Mouse (Mus musculus) thymus, adult 2 months (tissue): ENCODE results near the gene Rps27l. TPM values are rescaled to one million over a fixed set of nuclear protein-coding genes. Genes with fewer than 3 reads are reported as not detected.
A peak's percentile ranks its signal among the peaks of the same experiment; 100 is the strongest.

ENCODE experiments used
- DNase-seq: peaks from one replicate; pipeline ENCODE4 v3.0.0; 2021
- H3K27ac ChIP-seq: fragments of 200-500 bp; 2 replicates; pipeline ENCODE4 v1.5.1; 2012; ENCODE audit warnings: low read length, control low read depth; ENCODE audit not compliant: control insufficient read depth, insufficient read depth
- H3K27me3 ChIP-seq: fragments of 200-500 bp; 2 replicates; pipeline ENCODE4 v1.6.1; 2012; ENCODE audit warnings: mild to moderate bottlenecking, low read length, moderate library complexity, mixed read lengths; ENCODE audit not compliant: control insufficient read depth, insufficient read depth
- H3K36me3 ChIP-seq: fragments of 200-500 bp; 2 replicates; pipeline ENCODE4 v1.6.1; 2012; ENCODE audit warnings: mild to moderate bottlenecking, low read length, moderate library complexity; ENCODE audit not compliant: control insufficient read depth, insufficient read depth
- H3K4me1 ChIP-seq: fragments of 200-500 bp; replicated peaks from 2 replicates; pipeline ENCODE4 v1.6.1; 2012; ENCODE audit warnings: low read length; ENCODE audit not compliant: control insufficient read depth, insufficient read depth
- H3K4me3 ChIP-seq: fragments of 200-500 bp; 2 replicates; pipeline ENCODE4 v1.5.1; 2012; ENCODE audit warnings: mild to moderate bottlenecking, low read length, control low read depth, moderate library complexity; ENCODE audit not compliant: control insufficient read depth, insufficient read depth
- CTCF ChIP-seq: fragments of 200-500 bp; IDR thresholded peaks from 2 replicates; pipeline ENCODE4 v1.5.1; 2012; ENCODE audit warnings: mild to moderate bottlenecking, control low read depth, low read length, moderate library complexity, borderline replicate concordance; ENCODE audit not compliant: control insufficient read depth, poor library complexity, insufficient read depth; ENCODE audit errors: extremely low read depth
- POLR2A ChIP-seq: fragments of 200-500 bp; IDR thresholded peaks from 2 replicates; pipeline ENCODE4 v1.6.1; 2012; ENCODE audit warnings: mild to moderate bottlenecking, low read length, control low read depth, moderate library complexity; ENCODE audit not compliant: control insufficient read depth, poor library complexity, insufficient read depth; ENCODE audit errors: extremely low read depth
- WGBS: fragments of 180-500 bp; shearing (Covaris S2); methylation state at CpG from one replicate; pipeline ENCODE4 v1.1.7; 2018; 5-methylcytosine and 5-hydroxymethylcytosine counted together
- polyA plus RNA-seq: library from polyadenylated mRNA; depleted of rRNA; stranded (reverse); fragments of >200 nt; gene quantifications from 2 replicates; pipeline ENCODE4 v1.2.3, GENCODE M21; 2012

Rps27l gene
- polyA plus RNA-seq, 1 experiment = 61.1 TPM

GRCm38 (mm10) chr9:66933869-66934808 is 11.7 kb upstream of the Rps27l start:
- TF ChIP-seq CTCF (no peak), POLR2A (no peak)
- H3K27me3 ChIP-seq = no peaks in the 10 kb centered on the region
- no peak for DNase-seq
- no peak overlapping the region for H3K4me3 ChIP-seq
- no peaks in the 10 kb centered on the region for H3K4me1 ChIP-seq
- no peaks in the 10 kb centered on the region for H3K36me3 ChIP-seq
- H3K27ac ChIP-seq = no peak overlapping the region
- 96% methylated on average over 19 of the region's 19 CpGs for WGBS

DNA sequence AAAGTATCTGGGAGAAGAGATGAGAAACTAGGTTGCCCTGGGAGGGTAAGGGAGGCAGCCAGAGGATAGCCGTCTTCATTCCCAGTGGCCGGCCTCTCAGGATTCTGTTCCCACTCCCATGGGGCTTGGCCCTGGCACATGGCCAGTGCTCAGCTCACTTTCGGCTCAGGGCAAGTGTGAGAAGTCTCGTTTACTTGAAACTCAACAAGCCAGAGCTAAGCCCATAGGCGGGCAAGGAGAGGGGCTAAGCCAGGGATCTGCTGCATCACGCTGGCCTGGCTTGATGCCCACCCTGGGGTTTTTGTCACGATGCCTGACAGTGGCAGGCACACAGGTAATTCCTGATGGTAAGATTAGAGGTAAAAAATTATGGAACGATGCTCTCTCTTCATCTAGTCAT is 8.4 kb upstream of the Rps27l start:
- 61% methylated on average over 8 of the region's 8 CpGs for WGBS
- no peaks in the 10 kb centered on the region for H3K36me3 ChIP-seq
- no peak for DNase-seq
- H3K27ac ChIP-seq = no peak overlapping the region
- no peaks in the 10 kb centered on the region for H3K27me3 ChIP-seq
- no peak overlapping the region for H3K4me3 ChIP-seq
- no peak for TF ChIP-seq CTCF
- TF ChIP-seq POLR2A = no peak
- no peaks in the 10 kb centered on the region for H3K4me1 ChIP-seq

DNA sequence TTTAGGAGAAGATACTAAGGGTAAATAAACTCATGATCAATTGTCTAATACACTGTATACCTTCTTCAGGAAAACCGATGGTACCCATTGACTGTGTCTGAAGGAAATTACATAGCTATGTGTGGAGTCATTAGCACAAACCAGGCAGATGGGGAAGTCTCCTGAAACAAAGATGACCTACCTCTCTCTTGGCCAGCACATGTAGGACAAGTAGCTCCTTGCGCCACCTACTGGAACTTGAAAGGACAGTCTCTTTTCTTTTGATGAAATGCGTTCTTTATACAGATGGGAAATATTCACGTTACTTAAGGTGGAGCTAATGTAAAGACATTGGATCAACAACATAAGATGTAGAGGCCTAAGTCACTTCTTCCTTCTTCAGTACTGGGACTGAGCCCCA is 7.0 kb upstream of the Rps27l start:
- no peak for TF ChIP-seq POLR2A
- no peak for TF ChIP-seq CTCF
- no peaks in the 10 kb centered on the region for H3K27me3 ChIP-seq
- peak; percentile 47 for DNase-seq
- 6% methylated on average over 4 of the region's 4 CpGs for WGBS
- no peaks in the 10 kb centered on the region for H3K36me3 ChIP-seq
- H3K27ac ChIP-seq = no peak overlapping the region
- H3K4me1 ChIP-seq = no peaks in the 10 kb centered on the region
- H3K4me3 ChIP-seq = no peak overlapping the region

GRCm38 (mm10) chr9:66945161-66945560 is 725 bp upstream of the Rps27l start:
- DNase-seq = no peak
- TF ChIP-seq CTCF (no peak), POLR2A (no peak)

DNA sequence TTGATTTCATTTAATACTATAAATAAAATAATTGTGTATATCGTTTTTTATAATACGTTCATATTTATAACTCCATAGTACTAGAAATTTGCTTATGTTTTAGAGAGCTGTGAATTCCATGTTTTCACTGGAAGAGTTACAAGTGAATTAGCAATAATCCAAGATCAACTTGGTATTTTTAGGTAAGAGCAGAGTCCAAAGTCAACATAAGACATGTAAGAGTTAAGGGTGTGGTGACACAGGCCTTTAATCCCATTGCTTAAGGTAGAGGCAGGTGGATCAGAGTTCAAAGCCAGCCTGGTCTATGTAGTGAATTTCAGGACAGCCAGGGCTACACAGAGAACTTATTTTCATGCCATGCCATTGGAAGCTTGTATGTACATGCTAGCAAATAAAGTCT is 2.6 kb downstream of the Rps27l start:
- no peak for TF ChIP-seq CTCF
- TF ChIP-seq POLR2A = no peak
- WGBS = 96% methylated on average over 2 of the region's 2 CpGs
- no peak for DNase-seq

More at GRCm38 (mm10) chr9:66945161-66945560, 725 bp upstream of the Rps27l start:
- H3K4me1 ChIP-seq = no peaks in the 10 kb centered on the region
- H3K27ac ChIP-seq = peak overlapping the region; percentile 52
- H3K36me3 ChIP-seq = 0 out of 2 replicates have a peak, but pooled peaks cover 3% of the 10 kb centered on the region
- H3K27me3 ChIP-seq = no peaks in the 10 kb centered on the region
- 11% methylated on average over 4 of the region's 4 CpGs for WGBS
- peak overlapping the region; percentile 73 for H3K4me3 ChIP-seq

DNA sequence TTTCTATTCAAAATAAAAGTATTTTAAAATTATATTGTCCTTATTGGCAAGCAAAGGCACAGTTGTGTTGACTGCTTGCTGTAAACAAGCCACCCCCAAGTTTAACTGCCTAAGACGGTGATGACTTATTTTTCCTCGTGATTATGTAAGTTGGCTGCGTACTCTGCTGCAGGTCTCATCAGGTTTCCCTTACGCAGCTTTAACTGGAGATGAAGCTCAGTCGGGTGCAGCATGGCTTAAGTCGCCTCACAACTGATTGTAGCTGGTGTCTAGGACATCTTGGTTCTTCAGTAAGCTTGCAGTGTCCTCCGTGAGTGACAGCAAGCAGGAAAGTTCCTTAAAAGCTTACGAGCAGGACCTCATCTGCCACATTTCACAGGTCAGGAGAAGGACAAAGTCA is 6.4 kb downstream of the Rps27l start:
- no peaks in the 10 kb centered on the region for H3K4me1 ChIP-seq
- WGBS = 95% methylated on average over 8 of the region's 8 CpGs
- no peak for DNase-seq
- TF ChIP-seq POLR2A = no peak
- no peak for TF ChIP-seq CTCF
- no peak overlapping the region for H3K27ac ChIP-seq
- H3K36me3 ChIP-seq = 0 out of 2 replicates have a peak, but pooled peaks cover 3% of the 10 kb centered on the region
- no peaks in the 10 kb centered on the region for H3K27me3 ChIP-seq
- no peak overlapping the region for H3K4me3 ChIP-seq

More for the DNA sequence above, 2.6 kb downstream of the Rps27l start:
- Histone ChIP-seq H3K27ac (no peak overlapping the region), H3K36me3 (0 out of 2 replicates have a peak, but pooled peaks cover 3% of the 10 kb centered on the region), H3K4me1 (no peaks in the 10 kb centered on the region), H3K4me3 (no peak overlapping the region), H3K27me3 (no peaks in the 10 kb centered on the region)
